Mouse (Mus musculus) megakaryocyte progenitor cell, adult 5-6 weeks (primary cell): ENCODE results near the gene Rhof. TPM values are rescaled to one million over a fixed set of nuclear protein-coding genes. Genes with fewer than 3 reads are reported as not detected.
A peak's percentile ranks its signal among the peaks of the same experiment; 100 is the strongest.

Source experiments
- ATAC-seq: replicated peaks from 2 replicates; pipeline ENCODE4 v1.8.0; 2016; ENCODE audit warnings: mild to moderate bottlenecking, moderate TSS enrichment, inconsistent platforms; ENCODE audit not compliant: poor library complexity
- total RNA-seq, 2 experiments: library from RNA; stranded (forward) in 1 of 2; stranded (reverse) in 1 of 2; fragments of 157-497, 149-512 nt in 1 of 2; fragments of 200-1000 nt in 1 of 2; gene quantifications; 2 replicates each; pipeline versions ENCODE4 v1.2.3 to v1.2.4; 2015 to 2017

Gene Rhof
- total RNA-seq (2015) (0.42 and 1.0 TPM in 2 replicates), total RNA-seq (2017) (0.54 and 1.1 TPM in 2 replicates)

DNA sequence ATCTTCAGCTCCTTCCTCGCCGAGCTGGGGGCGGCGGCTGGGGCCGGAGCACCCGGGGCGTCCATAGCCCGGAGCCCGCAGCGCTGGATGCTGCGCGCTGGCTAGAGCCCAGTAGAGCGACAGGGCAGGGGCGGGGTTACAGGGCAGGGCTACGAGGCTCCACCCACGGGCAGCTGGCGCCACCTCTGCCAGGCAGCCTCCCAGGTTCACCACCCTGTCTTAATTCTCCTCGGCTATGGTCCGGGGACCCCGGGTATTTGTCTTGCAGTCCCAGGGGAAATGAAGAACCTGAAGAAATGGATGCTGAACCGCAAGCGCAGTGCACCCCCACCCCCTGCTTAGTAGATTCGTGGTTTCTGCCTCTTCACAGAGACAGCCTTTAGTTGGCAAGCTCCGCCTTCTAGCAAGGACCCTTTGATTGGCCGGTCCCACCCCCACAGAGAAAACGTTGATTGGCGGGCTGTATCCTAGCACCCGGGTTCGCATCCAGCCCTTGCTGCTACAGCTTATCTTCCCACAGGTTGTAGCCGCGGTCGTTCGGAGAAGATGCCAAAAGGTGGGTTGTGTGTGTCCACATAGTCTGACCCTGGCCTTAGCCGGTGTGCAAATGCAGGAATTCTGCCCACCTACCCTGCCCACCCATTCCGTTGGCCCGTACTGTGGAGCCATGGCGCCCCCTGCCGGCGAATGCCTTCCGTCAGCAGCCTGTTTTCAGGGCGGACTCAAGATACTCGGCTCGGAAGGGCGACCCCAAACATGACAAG lies at the start of gene Rhof:
Rhof (minus strand) TSS at position 385 of the 764 bp plus-strand sequence.
- ATAC-seq: peak; percentile 49

DNA sequence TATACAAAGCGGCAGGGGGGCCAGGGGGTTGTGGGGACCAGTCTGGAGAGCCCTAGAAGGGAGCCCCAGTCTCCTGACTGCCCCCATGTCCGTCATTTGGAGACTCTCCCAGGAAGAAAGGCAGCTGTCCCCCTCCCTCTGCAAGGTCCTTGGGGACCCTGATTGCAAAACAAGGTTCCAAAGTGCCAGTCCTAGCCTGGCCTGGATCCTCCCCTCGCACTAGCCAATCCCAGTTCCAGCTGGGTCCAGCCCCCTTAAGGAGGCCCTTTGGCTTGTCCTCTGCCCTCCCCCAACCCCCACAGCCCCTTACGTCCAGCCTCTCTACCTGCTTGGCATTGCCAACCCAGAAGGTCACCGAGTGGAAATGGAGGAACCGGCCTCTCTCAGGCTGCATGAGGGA lies 49.0 kb upstream of the Rhof start:
- no peak for ATAC-seq

DNA sequence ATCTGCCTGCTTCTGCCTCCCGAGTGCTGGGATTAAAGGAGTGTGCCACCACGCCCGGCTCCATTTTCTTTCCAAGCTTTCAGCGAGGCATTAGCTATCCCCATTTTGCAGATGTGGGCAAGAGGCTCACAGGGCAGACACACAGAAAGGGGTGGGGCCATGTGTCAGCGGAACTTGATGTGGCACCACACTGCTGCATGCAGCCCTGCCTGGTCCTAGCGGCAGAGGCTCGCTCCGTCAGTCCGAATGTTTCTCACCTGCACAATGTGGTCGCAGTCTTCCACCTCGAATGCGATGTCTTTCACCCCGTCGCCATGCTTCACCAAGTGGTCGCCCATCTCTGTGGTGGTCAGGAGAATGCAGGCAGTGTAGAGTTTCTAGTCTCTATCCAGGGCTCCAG lies 47.9 kb upstream of the Rhof start:
- no peak for ATAC-seq

DNA sequence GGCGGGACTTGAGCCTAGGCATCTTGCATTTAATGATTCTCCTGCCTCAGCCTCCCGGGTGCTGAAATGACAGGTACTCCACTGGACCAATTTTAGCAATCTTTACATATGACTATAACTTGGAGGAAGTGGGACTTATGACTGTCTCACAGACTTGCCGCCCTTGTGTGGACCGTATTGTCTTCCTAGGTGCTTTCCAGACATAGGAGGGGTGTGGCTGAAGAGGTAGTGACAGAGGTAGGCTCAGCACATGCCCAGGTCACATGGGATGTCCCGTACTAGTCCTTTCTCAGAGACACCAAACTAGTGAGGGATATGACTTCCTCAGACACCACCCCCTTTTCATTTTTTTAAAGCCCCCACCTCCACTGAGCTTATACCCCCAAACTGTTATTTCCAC lies 46.3 kb upstream of the Rhof start:
- no peak for ATAC-seq

DNA sequence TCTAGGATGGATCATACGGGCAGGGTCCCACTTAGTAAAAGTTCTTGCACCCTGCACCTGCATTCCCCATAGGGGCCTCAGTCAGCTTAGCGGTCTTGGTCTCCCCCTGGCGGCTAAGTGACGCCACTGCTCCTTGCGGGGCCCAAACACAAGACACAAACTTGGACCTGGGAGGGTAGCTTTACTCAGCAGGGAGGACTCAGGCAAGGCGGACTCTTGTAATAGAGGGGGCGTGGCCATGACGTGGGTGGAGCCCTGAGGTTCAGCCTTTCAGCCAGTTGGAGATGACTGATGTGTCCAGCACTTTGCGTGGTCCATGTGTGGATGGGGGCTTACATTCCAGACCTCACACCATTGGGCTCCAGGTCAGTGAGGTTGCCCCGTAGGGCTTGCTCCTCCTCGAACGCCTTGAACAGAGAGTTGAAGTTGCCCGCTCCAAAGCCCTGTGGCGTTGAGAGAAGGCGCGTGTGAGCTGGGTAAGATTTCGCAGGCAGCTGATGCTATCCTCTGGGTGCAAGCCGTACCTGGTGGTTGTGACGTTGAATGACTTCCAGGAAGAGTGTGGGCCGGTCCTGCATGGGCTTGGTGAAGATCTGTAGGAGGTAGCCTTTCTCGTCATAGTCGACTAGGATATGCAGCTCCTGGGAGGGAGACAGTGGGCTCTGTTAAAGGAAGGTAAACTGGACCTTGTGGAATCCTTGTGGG lies 39.3 kb upstream of the Rhof start:
- peak; percentile 99 for ATAC-seq

DNA sequence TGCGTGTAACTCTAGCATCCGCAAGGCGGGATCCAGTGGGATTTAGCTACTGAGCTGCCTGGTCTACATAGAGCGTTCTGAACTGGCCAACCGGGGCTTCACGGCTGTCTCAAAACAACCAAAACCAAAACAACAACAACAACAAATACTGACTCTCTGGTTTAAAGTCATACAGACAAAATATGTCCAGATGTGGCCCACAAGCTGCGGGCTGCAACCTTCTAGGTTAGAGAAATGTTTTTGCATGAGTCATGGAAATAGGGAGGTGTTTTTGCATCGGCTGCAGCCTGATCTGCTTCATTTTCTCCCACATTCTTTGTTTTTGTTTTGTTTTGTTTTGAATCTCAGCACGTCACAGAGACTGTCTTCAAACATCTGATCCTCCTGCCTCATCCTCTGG lies 37.9 kb upstream of the Rhof start:
- ATAC-seq: no peak

DNA sequence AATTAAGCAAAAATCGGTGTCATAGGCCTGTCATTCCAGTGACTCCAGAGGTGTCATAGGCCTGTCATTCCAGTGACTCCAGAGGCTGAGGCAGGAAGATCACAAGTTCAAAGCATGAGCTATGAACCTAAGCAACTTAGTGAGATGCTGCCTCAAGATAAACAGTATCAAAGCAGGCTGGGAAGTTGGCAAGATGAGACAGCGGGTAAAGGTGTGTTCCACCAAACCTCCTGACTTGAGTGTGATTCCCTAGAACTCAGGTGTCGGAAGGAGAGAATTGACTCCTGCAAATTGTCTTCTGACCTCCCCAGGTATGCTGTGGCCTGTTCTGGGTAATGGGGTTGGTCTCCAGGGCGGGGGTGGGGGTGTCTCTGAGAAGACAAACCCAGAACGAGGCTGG lies 36.8 kb upstream of the Rhof start, which contains the start of gene Psmd9:
Psmd9 (plus strand) TSS at position 130 of the 400 bp plus-strand sequence.
- no peak for ATAC-seq

DNA sequence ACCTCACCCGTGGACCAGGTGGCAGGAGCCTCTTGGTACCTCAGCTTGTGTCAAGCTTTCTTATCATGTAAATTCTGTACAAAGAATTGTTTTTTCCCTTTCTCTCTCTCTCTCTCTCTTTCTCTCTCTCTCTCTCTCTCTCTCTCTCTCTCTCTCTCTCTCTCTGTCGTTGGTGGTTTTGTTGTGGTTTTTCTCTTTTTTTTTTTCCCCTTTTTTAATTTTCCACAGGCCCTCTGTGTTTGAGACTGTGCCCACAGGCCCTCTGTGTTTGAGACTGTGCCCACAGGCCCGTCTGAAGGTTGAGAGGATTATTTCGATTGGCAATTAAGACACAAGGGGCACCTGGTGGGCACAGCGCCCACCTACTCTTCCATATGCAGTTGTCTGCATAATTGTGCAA lies 35.1 kb upstream of the Rhof start:
- no peak for ATAC-seq

DNA sequence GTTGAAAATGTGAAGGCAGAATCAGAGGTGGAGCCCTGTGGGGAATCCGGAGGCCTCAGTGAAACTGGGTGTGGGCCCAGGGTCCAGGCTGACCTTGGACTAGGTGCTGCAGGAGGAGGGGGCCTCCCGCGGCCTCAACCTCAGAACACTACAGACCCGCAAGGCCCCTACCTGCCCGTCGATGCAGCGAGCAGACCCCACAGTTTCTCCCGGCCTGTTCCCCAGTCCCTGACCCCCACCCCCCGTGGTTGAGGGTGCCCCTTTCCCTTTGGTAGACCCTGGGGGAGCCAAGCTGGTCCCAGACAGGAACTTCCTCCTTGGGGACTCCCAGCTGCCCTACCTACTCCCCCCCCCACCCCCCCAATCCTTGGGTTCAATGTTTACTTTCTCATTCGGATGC lies 33.9 kb upstream of the Rhof start:
- ATAC-seq: no peak

DNA sequence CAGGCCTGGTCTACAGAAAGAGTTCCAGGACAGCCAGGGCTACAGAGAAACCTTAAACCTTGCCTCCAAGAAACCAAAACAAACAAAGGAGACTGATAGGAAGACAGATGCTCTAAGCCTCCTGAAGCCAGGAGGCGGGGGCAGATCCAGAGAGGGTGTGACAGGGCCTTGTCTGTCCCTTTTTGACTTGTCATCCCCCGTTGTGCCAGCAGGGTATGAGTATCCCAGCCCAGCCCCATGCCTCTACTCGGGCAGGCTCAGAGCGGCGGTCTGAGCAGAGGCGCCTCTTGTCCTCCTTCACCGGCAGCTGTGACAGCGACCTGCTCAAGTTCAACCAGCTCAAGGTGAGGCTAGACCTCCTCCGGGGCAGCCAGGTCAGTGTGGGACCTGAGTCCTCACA lies 30.4 kb upstream of the Rhof start:
- peak; percentile 76 for ATAC-seq

DNA sequence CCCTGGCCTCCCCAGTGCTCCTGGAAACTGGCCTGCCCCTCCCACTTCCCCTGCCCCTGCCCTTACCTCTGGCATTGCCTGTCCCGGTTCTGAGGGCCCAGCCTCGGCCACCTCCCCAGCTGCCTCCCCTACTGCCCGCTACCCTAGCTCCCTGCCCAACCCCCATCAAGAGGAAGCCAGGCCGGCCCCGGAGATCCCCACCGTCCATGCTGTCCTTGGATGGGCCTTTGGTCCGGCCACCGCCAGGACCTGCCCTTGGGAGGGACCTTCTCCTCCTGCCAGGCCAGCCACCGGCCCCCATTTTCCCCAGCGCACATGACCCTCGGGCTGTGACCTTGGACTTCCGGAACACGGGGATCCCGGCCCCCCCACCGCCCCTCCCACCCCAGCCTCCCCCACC lies 27.8 kb upstream of the Rhof start:
- no peak for ATAC-seq

DNA sequence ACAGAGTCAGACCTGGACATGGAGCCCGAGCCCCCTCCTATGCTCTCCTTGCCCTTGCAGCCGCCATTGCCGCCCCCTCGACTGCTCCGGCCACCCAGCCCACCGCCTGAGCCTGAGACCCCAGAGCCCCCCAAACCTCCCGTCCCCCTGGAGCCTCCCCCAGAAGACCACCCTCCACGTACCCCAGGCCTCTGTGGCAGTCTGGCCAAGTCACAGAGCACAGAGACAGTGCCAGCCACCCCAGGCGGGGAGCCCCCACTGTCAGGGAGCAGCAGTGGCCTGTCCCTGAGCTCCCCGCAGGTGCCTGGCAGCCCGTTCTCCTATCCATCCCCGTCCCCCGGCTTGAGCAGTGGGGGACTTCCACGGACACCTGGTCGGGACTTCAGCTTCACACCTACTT lies 27.4 kb upstream of the Rhof start:
- no peak for ATAC-seq

DNA sequence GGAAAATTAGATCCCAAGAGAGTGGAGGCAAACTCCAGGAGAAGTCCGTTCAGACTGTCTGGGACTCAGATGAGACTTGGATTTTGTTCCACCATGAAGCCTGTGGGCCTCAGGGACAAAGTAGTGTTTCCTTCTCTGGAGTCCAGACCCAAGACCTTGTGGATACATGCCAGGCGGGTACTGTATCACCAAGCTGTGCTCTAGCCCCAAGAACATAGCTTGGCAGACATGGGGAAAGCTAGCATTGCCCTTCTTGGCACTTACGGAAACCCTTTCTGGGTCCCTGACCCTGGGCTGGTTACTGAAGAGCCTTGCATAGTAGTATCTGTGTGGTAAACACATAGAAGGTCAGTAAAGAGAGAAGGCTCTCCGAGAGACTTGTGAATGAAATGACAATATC lies 27.0 kb upstream of the Rhof start:
- no peak for ATAC-seq

DNA sequence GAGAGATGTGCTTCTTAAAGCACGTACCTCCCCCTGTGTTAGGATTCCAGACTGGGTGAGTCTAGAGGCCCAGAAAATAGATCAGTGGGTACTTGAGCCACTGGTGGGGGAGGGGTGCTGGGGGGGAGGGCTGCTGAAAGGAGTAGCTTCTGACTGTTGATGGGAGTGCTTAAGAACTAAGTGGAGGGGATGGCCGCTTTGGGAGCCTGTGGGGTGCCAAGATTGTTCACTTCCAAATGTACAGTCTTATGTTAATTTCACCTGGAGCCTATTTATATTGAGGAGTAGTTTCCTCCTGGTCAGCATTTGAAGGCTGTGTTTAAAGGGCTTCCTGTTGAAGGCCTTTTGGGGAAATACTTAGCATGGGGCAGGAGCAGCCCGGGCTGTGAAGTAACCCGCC lies 25.5 kb upstream of the Rhof start:
- no peak for ATAC-seq

DNA sequence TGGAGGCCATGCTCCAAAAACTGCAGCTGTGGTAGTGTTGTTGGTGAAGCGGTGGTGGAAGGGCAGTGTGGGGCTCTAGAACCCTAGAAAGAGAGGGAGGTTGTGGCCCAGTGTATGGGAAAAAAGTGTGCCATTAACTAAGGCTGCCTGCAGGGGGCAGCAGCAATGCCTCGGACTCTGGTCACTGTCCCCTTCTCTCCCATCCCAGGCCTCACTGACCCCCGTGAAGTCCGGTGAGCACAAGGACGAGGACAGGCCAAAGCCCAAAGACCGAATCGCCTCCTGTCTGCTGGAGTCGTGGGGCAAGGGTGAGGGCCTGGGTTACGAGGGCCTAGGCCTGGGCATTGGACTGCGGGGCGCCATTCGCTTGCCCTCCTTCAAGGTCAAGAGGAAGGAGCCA lies 24.3 kb upstream of the Rhof start:
- ATAC-seq: 0 out of 2 replicates have a peak, but pooled peaks have one; percentile 38

DNA sequence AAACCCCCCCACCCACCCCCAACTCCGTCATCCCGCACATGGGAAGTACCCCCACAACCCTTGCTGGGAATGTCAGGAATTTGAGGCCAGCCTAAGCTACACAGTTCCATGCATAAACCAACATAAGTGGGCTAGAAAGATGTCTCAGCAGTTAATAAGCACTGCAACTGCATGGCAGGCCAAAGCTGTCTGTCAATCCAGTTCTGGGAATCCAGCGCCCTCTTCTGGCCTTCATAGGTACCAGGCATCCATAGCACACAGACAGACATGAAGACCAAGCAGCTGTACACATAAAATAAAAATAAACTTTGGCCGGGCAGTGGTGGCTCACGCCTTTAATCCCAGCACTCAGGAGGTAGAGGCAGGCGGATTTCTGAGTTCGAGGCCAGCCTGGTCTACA lies 22.9 kb upstream of the Rhof start:
- peak; percentile 72 for ATAC-seq

DNA sequence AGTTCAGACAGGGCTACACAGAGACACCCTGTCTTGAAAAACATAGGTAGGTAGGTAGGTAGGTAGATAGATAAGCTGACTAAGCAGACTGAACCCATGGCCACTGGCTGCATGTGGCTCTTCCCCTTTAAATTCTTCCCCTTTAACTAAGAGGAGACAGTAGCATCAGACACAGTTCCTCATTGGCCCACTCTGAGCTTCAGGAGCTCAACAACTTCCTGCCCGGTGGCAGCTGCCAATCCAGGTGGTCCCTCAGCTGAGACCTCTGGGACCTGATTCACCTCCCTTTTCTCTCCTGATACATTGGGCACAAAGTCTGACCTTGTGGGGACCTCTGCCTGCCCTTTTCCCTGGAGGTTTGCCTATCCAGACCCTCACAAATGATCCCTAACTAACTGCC lies 20.4 kb upstream of the Rhof start:
- ATAC-seq: no peak

DNA sequence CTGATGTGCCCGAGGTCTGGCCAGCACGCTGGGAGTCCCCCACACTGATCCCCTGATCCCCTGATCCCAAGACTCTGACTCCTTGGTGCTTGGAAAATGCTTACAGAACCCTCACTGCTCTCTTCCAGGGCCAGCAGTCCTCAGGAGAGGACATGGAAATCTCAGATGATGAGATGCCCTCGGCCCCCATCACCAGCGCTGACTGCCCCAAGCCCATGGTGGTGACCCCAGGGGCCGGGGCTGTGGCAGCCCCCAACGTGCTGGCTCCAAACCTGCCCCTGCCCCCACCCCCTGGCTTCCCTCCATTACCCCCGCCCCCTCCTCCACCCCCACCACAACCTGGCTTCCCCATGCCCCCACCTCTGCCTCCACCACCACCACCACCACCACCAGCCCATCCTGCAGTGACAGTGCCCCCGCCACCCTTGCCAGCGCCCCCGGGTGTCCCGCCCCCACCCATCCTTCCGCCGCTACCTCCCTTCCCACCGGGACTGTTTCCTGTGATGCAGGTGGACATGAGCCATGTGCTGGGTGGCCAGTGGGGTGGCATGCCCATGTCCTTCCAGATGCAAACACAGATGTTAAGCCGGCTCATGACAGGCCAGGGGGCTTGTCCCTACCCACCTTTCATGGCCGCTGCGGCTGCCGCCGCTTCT lies 19.3 kb upstream of the Rhof start:
- ATAC-seq: no peak

DNA sequence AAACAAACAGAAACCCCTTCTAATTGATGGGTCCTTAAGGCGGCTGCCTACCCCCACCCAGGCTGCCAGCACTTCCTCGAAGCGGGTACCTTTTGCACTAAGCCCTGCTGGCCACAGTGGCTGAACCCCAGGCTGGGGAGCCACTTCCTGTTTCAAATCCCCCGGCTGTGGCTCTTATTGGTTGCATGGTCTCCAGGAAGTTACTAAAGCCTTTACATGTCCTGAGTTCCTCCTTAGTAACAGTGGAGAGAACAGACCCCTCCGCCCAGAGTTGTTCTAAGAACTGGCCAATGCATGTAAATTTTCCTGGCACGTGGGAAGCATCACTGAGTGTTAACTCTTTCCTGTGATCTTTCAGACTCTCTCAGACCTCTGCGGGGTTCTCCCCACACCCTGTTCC lies 18.6 kb upstream of the Rhof start:
- peak; percentile 71 for ATAC-seq

DNA sequence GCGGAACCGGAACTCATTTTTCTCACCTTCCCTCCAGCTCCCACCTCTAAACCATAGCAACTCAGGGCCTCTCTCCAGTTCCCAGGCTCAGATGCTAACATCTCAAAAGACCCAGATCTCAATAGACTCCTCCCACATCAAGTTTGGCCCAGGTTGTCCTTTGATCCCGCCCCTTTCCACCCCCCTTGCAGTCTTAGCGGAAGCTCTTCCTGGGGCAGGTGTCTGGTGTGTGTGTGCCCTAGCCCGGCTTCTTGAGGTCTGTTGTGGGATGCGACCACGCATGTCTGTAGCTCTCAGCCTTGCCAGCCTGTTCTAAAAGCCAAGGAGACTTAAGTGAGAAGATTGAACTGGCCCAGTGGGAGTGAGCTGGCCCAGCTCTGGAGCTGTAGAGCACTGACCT lies 18.1 kb upstream of the Rhof start:
- no peak for ATAC-seq

DNA sequence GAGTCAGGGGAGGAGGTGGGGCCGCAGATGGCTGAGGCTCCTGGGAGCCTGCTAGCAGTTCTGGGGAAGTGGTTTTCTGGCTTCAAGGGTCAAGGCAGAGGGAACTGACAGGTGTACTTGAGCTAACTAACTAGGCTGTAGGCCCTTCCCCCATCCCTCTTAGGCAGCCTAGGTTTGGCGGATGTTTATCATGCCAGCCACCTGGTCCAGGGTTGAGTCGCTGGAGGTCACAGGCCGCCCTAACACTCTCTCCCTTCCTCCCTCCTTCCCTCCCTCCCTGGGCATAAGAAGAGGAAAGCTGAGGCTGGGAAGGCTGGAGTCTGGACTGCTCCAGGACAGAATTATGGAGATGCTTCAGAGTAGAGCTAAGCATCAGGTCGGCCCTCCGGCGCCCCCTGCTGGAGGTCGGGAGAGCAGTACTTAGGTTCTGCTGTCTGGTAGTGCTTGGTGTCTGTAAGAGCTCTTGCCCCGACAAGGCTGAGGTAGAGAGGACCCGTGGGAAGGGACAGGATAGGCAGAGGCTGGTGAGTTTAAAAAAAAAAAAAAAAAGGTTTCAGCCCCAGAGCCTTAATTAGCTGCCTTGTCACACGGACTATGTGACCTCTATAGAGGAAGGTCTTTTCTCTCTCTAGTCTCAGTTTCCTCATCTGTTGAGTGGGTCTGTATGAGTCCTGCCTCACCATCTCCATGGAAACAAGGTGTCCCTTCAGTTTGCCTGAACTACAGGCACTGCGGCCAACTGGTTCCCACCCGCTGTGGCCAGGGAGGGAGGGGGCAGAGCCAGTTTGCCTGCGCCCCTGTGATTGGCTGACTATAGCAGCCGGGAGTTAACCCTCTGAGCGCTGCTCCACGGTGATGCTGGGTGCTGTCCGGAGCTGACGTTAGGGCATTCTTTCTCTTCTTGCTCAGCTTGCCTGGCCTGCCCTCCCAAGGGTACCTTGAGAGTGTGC lies 17.2 kb upstream of the Rhof start:
- ATAC-seq: peak; percentile 68
